Mouse (Mus musculus): ENCODE measurements at regions not wholly inside any gene's neighbourhood (a gene's known extent, or its start where the extent isn't known, plus 50 kb on each side); places are given as distances from the start of the nearest gene placed in this dataset.

- Histone ChIP-seq H3K9ac (replicated peaks; ENCODE audit: low read length) (no peak overlapping the region), H3K4me2 (ENCODE audit: low read depth, low read length) (no peak overlapping the region), H3K27me3 (ENCODE audit: insufficient read depth, low read length) (no peaks in the 10 kb centered on the region), H3K4me1 (ENCODE audit: insufficient read depth, low read length) (no peaks in the 10 kb centered on the region), H3K36me3 (ENCODE audit: insufficient read depth, low read length) (no peaks in the 10 kb centered on the region), H3K9me3 (ENCODE audit: low read length) (no peaks in the 10 kb centered on the region), H3K4me3 (ENCODE audit: low read length) (no peak overlapping the region), H3K27ac (no peak overlapping the region)
- WGBS = 87% methylated on average over 13 of the region's 13 CpGs
- DNase-seq (ENCODE audit: low spot score) = no peak
- peak; percentile 51; the same call in 1 of the 2 replicates for TF ChIP-seq CTCF (IDR thresholded peaks at IDR 0.05; ENCODE audit: low read depth)
- no peak for ATAC-seq
Measured at GRCm38 (mm10) chr10:118035035-118035434, 106.6 kb upstream of the Mdm1 start.

GRCm38 (mm10) chr10:118038465-118038864 is 103.1 kb upstream of the Mdm1 start:
- Histone ChIP-seq H3K36me3 (ENCODE audit: insufficient read depth, low read length) (no peaks in the 10 kb centered on the region), H3K4me2 (ENCODE audit: low read depth, low read length) (no peak overlapping the region), H3K27me3 (ENCODE audit: insufficient read depth, low read length) (no peaks in the 10 kb centered on the region), H3K27ac (no peak overlapping the region), H3K4me3 (ENCODE audit: low read length) (no peak overlapping the region), H3K9me3 (ENCODE audit: low read length) (no peaks in the 10 kb centered on the region), H3K9ac (replicated peaks; ENCODE audit: low read length) (no peak overlapping the region), H3K4me1 (ENCODE audit: insufficient read depth, low read length) (no peaks in the 10 kb centered on the region)
- TF ChIP-seq CTCF (IDR thresholded peaks at IDR 0.05; ENCODE audit: low read depth) = no peak
- no peak for ATAC-seq
- WGBS = 93% methylated on average over 10 of the region's 10 CpGs
- DNase-seq (ENCODE audit: low spot score) = no peak

DNA sequence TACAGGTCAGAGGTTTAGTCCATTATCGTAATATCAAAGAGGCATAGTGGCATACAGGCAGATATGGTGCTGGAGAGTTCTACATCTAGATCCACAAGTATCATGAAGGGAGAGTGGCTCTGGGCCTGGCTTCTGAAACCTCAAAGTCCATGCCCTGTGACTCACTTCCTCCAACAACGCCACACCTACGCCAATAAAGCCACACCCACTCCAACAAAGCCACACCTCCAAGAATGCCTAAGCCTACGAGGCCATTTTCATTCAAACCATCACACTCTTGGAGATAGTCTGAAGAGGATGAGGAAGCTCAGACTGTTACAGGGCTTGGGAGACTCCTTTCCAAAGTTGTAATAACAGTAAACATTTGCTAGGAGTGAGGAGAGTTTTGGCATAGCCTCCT is 102.6 kb upstream of the Mdm1 start:
- H3K4me3 ChIP-seq (ENCODE audit: low read length) = no peak overlapping the region
- 92% methylated on average over 4 of the region's 4 CpGs for WGBS

DNA sequence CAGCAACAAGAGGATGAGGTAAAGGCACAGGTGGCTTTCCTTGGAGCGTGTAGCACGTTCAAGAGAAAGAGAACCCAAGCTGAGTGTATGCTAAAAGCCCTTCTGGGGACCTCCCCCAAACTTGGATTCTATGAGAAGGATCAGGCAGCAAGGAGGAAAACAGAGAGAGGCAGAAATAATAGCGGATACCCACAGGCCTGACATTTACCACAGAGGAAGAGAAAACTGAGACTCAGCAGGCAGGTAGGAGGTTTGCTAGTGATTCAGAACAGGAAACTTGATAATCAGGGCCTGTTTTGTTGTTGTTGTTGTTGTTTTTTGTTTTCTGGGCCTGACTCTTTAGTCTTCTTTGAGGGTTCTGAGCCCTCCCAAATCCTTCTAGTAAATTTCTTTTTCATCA is 100.5 kb upstream of the Mdm1 start:
- Histone ChIP-seq H3K9me3 (ENCODE audit: low read length) (no peaks in the 10 kb centered on the region), H3K4me2 (ENCODE audit: low read depth, low read length) (no peak overlapping the region), H3K9ac (replicated peaks; ENCODE audit: low read length) (no peak overlapping the region), H3K4me3 (ENCODE audit: low read length) (no peak overlapping the region), H3K36me3 (ENCODE audit: insufficient read depth, low read length) (no peaks in the 10 kb centered on the region), H3K27me3 (ENCODE audit: insufficient read depth, low read length) (no peaks in the 10 kb centered on the region), H3K27ac (no peak overlapping the region), H3K4me1 (ENCODE audit: insufficient read depth, low read length) (no peaks in the 10 kb centered on the region)
- WGBS = 95% methylated on average over 3 of the region's 3 CpGs
- DNase-seq (ENCODE audit: low spot score) (no peak), ATAC-seq (no peak)
- TF ChIP-seq CTCF (IDR thresholded peaks at IDR 0.05; ENCODE audit: low read depth) = no peak

More for the DNA sequence above, 102.6 kb upstream of the Mdm1 start:
- no peaks in the 10 kb centered on the region for H3K9me3 ChIP-seq (ENCODE audit: low read length)
- no peaks in the 10 kb centered on the region for H3K27me3 ChIP-seq (ENCODE audit: insufficient read depth, low read length)
- no peak overlapping the region for H3K4me2 ChIP-seq (ENCODE audit: low read depth, low read length)
- no peak for TF ChIP-seq CTCF (IDR thresholded peaks at IDR 0.05; ENCODE audit: low read depth)
- H3K4me1 ChIP-seq (ENCODE audit: insufficient read depth, low read length) = no peaks in the 10 kb centered on the region
- H3K36me3 ChIP-seq (ENCODE audit: insufficient read depth, low read length) = no peaks in the 10 kb centered on the region
- no peak overlapping the region for H3K27ac ChIP-seq
- DNase-seq (ENCODE audit: low spot score) (no peak), ATAC-seq (no peak)
- no peak overlapping the region for H3K9ac ChIP-seq (replicated peaks; ENCODE audit: low read length)

- H3K27me3 ChIP-seq (ENCODE audit: insufficient read depth, low read length) = no peaks in the 10 kb centered on the region
- DNase-seq (ENCODE audit: low spot score) (no peak), ATAC-seq (no peak)
- no peaks in the 10 kb centered on the region for H3K4me1 ChIP-seq (ENCODE audit: insufficient read depth, low read length)
- no peak overlapping the region for H3K4me3 ChIP-seq (ENCODE audit: low read length)
- no peak overlapping the region for H3K4me2 ChIP-seq (ENCODE audit: low read depth, low read length)
- H3K9me3 ChIP-seq (ENCODE audit: low read length) = no peaks in the 10 kb centered on the region
- no peak overlapping the region for H3K9ac ChIP-seq (replicated peaks; ENCODE audit: low read length)
- no peak for TF ChIP-seq CTCF (IDR thresholded peaks at IDR 0.05; ENCODE audit: low read depth)
- whole genome bisulfite sequencing = 75% methylated on average over 13 of the region's 13 CpGs
- no peak overlapping the region for H3K27ac ChIP-seq
- H3K36me3 ChIP-seq (ENCODE audit: insufficient read depth, low read length) = no peaks in the 10 kb centered on the region
Measured at GRCm38 (mm10) chr10:118043761-118044160, 97.8 kb upstream of the Mdm1 start.

DNA sequence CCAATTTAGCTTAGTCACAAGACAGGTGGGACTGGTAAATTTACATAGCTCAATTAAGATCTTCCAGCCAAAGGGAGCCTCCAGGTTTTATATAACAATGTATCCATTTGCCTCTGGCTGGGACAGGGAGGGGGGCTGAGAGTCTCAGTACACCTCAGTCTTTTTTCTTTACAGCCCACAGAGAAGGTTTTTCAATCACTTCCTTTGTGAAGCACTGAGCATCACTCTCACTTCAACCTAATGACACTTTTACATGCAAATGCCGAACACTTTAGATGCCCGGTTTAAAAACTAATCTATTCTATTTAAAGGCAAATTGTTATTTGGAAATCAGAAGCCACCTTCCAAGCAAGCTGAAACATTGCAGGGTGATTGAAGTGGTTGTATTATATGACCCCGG is 96.8 kb upstream of the Mdm1 start:
- Histone ChIP-seq H3K4me3 (ENCODE audit: low read length) (no peak overlapping the region), H3K4me2 (ENCODE audit: low read depth, low read length) (no peak overlapping the region), H3K4me1 (ENCODE audit: insufficient read depth, low read length) (no peaks in the 10 kb centered on the region), H3K9me3 (ENCODE audit: low read length) (no peaks in the 10 kb centered on the region), H3K27ac (no peak overlapping the region), H3K36me3 (ENCODE audit: insufficient read depth, low read length) (no peaks in the 10 kb centered on the region), H3K9ac (replicated peaks; ENCODE audit: low read length) (no peak overlapping the region), H3K27me3 (ENCODE audit: insufficient read depth, low read length) (no peaks in the 10 kb centered on the region)
- TF ChIP-seq CTCF (IDR thresholded peaks at IDR 0.05; ENCODE audit: low read depth) = no peak
- no peak for ATAC-seq
- 26% methylated on average over 3 of the region's 3 CpGs for WGBS
- DNase-seq (ENCODE audit: low spot score) = no peak

DNA sequence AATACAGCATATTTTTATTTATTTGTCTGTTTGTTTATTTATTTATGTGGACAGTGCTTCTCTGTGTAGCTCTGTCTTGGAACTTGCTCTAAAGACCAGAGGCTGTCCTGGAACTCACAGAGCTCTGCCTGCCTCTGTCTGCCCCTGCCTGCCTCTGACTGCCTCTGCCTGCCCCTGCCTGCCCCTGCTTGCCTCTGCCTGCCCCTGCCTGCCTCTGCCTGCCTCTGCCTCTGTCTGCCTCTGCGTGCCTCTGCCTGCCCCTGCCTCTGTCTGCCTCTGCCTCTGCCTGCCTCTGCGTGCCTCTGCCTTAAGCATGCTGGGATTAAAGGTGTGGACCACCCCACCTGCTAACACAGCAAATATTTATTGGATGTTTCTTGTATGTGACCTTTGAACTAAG is 96.2 kb upstream of the Mdm1 start:
- no peak for TF ChIP-seq CTCF (IDR thresholded peaks at IDR 0.05; ENCODE audit: low read depth)
- Histone ChIP-seq H3K36me3 (ENCODE audit: insufficient read depth, low read length) (no peaks in the 10 kb centered on the region), H3K27ac (no peak overlapping the region), H3K4me2 (ENCODE audit: low read depth, low read length) (no peak overlapping the region), H3K9ac (replicated peaks; ENCODE audit: low read length) (no peak overlapping the region), H3K27me3 (ENCODE audit: insufficient read depth, low read length) (no peaks in the 10 kb centered on the region), H3K4me1 (ENCODE audit: insufficient read depth, low read length) (no peaks in the 10 kb centered on the region), H3K9me3 (ENCODE audit: low read length) (no peaks in the 10 kb centered on the region), H3K4me3 (ENCODE audit: low read length) (no peak overlapping the region)
- WGBS = 82% methylated on average over 2 of the region's 2 CpGs
- no peak for DNase-seq (ENCODE audit: low spot score)
- no peak for ATAC-seq
